Mouse (Mus musculus) A20 (cell line): Measurements from ENCODE around the gene Gm20479.

Source experiments
- DNase-seq: peaks from one replicate; pipeline ENCODE4 v3.0.0-alpha.2; 2011; ENCODE audit warnings: low read depth, low spot score

Gene Gm20479

DNA sequence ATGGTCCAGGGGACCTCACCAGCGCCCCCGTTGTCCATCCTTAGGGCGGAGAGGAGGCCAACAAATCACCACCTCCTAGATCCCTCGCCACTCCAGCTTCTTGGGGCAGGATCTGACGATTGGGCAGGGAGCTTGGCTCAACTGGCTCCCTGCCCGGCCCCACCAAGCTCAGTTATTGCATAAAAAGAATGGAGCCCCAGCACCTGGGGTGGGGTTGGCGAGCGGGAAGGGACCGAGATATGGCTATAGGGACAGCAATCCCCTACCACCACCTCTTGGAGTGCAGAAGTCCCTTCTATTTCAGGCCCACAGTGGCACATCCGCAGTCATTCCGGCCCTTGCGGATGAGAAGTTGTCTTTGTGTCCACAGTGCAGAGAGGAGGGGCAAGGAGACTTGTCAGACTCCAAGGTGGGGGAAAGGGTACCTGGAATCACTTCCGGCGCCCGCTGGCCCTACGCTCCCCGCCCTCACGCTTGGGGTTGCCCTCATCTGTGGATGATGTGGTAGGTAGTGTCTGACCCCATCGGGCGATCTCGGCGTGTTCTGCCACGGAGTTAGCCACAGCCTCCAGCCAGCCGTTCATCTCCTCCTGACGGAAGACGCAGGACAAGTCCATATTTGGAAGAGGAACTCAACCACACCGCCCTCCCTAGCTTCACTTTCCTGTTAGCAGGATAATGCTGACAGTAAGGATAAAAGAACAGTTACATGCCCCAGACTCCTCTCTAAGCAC is at the start of gene Gm20479:
Gm20479 (minus strand) TSS at position 559 of the 734 bp plus-strand sequence.
- DNase-seq: peak; percentile 92

DNA sequence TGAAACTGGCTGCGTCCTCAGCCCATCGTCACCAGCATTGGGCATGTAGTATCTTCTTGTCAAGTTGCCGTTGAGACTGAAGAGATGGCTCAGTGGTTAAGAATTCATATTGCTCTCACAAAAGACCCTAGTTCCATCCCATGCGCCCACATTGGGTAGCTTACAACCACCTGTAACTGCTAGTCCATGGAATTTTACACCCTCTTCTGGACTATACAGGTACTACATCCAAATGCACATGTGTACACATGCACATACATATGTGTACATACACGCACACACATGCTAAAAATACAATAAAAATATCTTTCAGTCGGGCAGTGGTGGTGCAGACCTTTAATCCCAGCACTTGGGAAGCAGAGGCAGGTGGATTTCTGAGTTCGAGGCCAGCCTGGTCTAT is 49.3 kb upstream of the Gm20479 start:
- peak; percentile 37 for DNase-seq

DNA sequence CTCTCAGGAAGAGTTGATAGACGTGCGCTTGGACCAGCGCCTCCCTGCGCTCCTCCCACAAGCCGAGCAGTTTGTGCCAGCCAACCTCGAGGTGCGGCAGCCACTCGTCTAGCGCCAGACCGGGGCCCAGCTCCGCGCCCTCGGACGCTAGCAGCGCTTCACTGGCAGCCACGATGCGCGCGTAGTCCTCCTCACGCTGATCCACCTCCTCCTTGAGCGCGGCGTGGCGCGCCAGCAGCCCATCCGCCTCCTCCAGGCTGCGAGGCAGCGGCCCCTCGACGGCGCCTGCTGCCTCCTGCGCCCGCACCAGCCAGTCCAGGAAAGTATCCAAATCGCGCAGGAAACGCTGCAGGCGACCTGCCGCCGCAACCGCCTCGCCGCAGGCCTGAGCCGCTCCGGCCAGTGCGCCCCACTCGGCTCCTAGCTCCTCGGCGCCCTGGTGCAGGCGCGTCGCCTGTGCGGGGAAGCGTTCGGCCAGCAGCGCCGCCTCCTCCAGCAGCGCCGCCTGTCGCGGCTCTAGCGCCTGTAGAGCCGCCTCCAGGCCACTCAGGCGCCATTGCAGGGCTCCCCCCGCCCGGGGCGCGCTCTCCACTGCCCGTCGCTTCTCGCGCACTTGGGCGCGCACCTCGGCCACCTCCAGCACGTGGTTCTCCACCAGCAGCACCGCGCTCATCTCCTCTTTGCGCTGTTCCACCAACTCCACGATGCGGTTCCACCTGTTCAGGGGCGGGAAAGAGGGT is 47.2 kb upstream of the Gm20479 start:
- no peak for DNase-seq

DNA sequence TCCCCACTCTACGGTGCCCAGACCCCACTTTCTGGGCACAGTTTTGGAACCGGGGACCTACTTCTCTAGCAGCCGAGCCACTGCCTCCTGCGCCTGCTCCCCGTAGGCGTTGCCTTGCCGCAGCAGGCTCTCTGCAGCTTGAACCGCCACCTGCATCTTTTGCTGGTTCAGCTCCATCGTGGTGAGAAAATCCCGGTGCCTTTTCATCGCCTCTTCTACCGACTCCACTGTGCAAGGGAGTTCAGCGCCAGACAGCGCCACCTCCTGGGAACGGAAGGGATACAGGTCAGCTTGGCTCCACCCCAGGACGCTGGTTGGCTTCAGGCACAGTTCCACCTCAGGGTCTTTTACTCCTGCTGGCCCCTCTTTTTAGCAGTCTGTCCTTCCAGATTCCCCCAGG is 45.5 kb upstream of the Gm20479 start:
- peak; percentile 87 for DNase-seq

GRCm38 (mm10) chr7:27400545-27400944 is 43.3 kb upstream of the Gm20479 start:
- no peak for DNase-seq

- DNase-seq: peak; percentile 81
Measured at GRCm38 (mm10) chr7:27397048-27397949, 40.1 kb upstream of the Gm20479 start.

DNA sequence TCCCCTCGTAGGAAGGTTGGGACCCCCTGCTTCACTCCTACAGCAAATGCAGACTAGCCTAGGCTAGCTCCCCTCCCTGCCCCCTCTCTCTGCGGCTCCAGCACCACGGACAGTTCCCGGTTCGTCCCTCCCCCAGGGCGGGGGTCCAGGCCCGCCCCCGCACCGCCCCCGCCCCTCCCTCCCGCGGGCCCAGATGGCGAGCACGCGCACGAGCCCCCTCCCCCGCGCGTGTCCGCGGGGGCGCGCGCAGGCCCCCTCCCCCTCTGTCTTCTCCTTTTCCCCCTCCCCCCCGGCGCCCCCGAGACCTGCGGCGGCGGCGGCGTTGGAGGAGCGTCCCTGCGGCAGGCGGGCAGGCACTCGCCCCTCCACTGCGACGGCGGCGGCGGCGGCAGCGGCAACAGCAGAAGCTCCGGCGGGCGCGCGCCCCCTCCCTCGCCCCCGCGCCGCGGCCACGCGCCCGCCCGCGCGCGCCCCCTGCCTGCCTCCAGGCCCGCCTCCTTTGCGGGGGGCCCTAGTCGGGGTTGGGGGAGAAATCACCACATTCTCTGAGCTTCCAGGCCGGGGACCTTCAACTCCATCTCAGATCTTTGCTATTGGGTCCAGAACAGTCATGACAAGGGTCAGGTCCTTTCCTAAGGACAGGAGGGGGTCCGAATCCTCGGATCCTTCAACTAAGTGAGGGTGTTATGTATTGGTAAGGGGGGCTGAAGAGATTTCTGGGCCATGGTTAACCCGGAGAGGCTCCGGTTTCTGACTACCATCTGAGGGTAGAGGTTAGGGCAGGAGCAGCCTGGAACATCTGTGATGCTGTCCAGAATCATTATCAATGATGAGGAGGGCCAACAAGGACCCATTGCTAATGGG is 39.2 kb upstream of the Gm20479 start:
- DNase-seq: peak; percentile 20

DNA sequence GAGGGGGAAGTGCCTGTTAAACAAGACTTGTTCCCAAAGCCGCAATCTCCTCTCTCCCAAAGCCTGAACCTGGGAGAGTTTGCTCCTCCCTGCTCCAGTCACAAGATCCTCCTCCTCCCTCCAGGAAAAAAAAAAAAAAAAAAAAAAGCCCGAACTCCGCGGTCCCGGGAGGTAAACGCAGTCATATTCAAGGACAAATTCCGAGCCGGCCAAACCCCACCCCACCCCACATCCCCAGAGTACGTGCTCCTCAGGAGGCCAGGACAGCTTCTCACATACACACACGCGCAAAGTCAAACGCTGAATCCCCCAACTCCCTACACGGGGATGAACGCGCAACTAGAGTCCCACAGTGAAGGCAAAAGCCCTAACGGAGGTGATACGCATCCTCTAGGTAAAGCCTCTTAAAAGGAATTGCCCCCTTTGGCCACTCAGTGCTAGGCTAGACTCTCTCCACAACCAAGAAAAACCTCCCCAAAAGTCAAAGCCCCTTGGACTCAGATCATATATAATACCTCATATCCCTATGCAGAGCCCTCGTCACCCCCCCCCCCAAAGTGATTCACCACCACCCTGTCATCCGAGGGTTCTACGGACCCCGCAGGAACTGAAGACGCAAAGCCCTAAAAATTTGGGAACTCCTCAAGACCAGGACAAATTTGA is 38.4 kb upstream of the Gm20479 start:
- DNase-seq: no peak

DNA sequence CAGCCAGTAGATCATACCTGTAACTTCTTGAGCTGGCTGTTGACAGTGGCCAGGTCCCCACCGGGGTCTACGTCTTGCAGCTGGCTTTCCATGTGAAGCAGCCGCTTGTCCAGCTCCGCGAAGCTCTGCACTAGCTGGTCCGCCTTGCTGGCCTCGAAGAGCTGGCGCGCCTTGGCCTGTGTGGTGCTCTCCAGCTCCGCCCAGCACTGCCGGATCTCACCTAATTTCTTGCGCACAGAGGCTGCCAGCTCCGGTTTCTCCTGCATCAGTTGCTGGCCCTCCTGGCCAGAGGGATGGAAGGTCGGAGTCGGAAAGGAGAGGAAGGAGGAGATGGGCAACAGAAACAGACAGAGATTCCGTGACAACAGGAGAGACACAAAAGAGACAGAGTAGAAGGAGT is 34.2 kb upstream of the Gm20479 start:
- no peak for DNase-seq

- no peak for DNase-seq
Measured at GRCm38 (mm10) chr7:27389213-27389612, 32.0 kb upstream of the Gm20479 start.

GRCm38 (mm10) chr7:27384731-27385130 is 27.5 kb upstream of the Gm20479 start:
- DNase-seq: peak; percentile 53

GRCm38 (mm10) chr7:27384134-27384533 is 26.9 kb upstream of the Gm20479 start:
- DNase-seq: no peak

- DNase-seq: peak; percentile 56
Measured at GRCm38 (mm10) chr7:27383233-27383632, 26.0 kb upstream of the Gm20479 start.

GRCm38 (mm10) chr7:27381560-27381959 is 24.3 kb upstream of the Gm20479 start:
- DNase-seq: no peak

DNA sequence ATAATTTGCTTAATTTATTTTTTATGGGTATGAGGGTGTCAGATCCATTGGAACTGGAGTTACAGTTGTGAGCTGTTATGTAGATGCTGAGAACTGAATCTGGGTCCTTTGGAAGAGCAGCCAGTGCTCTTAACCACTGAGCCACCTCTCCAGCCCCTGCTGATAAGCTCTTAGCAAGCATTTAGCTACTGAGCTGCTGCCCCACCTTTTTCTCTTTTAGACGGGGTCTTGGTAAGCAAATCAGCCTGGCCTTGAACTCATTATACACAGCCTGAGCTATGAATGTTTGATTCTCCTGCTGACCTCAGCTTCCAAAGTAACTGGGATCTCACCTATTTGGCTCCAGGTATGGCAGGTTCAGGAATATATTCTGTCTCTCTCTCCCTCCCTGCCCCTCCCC is 23.8 kb upstream of the Gm20479 start:
- no peak for DNase-seq

DNA sequence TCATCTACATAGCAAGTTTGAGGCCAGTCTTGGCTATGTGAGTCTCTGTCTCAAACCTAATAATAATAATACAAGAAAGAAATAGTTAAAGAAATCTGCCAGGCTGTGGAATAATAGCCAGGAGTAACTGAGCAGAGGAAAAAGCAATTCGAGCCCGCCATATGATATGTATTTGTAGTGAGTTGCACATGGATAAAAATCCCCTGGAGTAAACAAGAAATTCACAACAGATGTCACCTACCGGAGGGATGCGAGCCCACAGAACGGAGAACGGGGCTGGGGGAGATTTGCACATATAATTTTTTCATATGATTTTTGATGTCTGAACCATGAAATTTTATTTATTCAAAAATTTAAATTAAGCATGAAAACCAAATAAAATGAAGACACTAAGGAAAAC is 22.6 kb upstream of the Gm20479 start:
- no peak for DNase-seq

- peak; percentile 54 for DNase-seq
Measured at GRCm38 (mm10) chr7:27378431-27378830, 21.2 kb upstream of the Gm20479 start.

DNA sequence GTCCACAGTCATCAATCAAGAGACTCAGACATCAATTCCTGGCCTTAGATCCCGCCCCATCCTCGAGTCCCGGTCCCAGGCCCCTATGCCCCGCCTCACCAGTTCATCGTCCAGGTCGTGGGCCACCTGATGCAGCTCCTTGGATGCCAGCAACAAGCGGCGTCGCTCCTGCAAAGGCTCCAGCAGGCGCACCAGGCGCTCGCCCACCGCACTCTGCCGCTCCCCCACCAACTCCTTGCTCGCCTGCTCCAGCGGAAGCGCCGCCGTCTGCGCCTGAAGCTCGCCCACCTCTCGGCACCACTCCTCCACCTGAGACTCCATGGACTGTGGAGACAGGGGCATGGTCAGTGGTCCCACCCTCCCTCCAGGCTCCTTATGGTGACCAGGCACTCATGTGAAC is 18.1 kb upstream of the Gm20479 start:
- DNase-seq: no peak

DNA sequence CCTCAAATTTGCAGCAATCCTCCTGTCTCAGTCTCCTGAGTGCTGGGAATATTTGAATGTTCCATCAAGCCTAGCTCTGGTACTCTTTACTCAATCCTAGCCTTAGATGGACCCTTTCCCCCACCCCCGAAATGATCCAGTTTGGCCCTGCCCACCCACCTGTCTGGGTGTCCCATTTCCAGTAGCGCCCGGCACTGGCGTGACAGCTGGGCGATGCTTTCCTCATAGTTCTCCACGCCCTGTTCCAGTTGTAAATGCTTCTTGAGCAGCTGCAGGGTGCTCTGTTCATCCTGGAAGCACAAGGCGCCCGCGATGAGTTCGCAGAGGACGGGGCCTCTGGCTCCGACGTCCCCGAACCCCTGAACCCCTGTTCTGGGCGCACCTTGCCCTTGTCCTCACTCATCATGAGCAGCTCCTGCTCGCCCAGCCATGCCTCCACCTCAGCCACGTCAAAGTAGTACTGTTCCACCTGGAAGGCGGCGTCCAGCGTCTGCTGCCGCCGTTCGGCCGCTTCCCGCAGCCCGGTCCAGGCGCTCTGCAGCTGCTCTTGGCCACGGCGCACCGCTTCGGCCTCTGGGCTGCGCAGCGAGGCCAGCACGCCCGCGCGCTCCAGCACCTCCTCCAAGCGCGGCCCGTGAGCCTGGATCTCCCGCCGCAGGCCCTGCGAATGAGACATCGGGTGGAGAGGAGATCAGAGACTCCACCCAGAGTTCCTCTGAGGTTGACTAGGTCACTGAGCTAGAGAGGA is 14.7 kb upstream of the Gm20479 start:
- no peak for DNase-seq

GRCm38 (mm10) chr7:27369111-27369510 is 11.9 kb upstream of the Gm20479 start:
- no peak for DNase-seq
